ENCODE assay signal across 10 mouse cellular contexts in the genomic region with DNA sequence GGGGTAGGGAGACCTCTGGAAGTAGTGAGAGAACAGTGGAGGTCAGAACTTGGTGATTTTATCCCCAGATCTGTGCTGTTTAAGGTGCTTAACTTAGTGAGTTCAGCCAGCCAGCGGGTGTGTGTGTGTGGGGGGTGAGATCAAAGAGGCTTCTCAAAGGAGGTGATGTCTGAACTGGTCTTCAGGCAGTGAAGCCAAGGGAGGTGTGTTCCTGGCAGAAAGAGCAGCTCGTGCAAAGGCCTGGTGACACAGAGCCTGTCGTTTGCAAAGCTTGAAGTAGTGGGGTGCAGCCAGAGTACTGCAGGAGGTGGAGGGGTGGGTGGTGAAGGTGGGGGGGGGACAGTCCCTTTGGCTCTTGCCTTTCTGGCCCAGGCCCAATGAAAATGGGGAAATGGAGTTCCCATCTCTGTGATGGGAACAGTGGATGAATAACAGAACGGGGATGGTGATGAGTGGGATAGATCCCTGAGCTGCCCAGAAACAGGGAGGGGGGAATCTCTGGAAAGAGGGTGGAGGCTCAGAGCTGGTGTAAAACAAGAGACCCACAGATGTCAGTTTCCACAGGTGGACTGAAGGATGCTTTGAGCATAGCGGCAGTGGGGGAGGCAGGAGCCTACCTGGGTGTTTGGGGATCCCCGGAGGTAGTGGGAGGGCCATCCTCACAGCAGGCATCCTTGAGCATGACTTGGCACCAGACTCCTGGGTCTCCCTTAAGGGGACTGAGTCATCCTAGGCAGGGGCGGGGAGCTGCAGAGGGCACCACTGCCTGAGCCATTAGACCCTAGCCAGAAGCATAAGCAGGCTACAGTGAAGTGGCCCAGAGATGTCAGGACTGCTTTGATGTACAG. TPM values are rescaled to one million over a fixed set of nuclear protein-coding genes. Genes with fewer than 3 reads are reported as not detected.
DNase-seq lines count a peak whose midpoint lies in the region; ATAC-seq and TF ChIP-seq lines count a peak whose summit lies in the region.
"Had no signal": no experiment of that assay in that cellular context is flagged by ENCODE, and none has a peak within 500 bp of the region (broad histone marks: within the 10 kb centered on the region; RNA-seq: fewer than 3 reads in every experiment).

No protein-coding gene starts in this region.

- no peaks in the 10 kb centered on the region for H3K79me2 ChIP-seq in heart, adult 2 months (replicated peaks; ENCODE audit: control insufficient read depth, insufficient read depth, low read length)

- no peak for DNase-seq in midbrain, postnatal 0 days (ENCODE audit: low spot score)
- DNase-seq in midbrain, embryonic 10.5 days (ENCODE audit: low spot score) = no peak
- DNase-seq in adrenal gland, adult 8-10 months = peak; percentile 53
- DNase-seq in right cerebral cortex, postnatal 36 days (ENCODE audit: low spot score in 2 of 2) = peak; percentile 50 to 51
- DNase-seq in heart, adult 2 months = no peak
- DNase-seq: kidney, postnatal 10 days; liver, embryonic 13.5 days had no signal

- no peak for TF ChIP-seq CTCF in midbrain, postnatal 0 days (IDR thresholded peaks at IDR 0.05)
- no peak for TF ChIP-seq CTCF in heart, adult 2 months (IDR thresholded peaks at IDR 0.05)

- no peak for TF ChIP-seq POLR2A in heart, adult 2 months (IDR thresholded peaks at IDR 0.05; ENCODE audit: insufficient read depth, low read depth, low read length)

- 59% methylated on average over 7 of the region's 7 CpGs for WGBS in hindbrain, embryonic 13.5 days
- 58% methylated on average over 7 of the region's 7 CpGs for WGBS in hindbrain, embryonic 12.5 days
- 55% methylated on average over 7 of the region's 7 CpGs for WGBS in midbrain, postnatal 0 days
- WGBS in midbrain, embryonic 10.5 days = 68% methylated on average over 7 of the region's 7 CpGs
- 77% methylated on average over 7 of the region's 7 CpGs for WGBS in heart, adult 2 months

- no peaks in the 10 kb centered on the region for H3K9me3 ChIP-seq in hindbrain, embryonic 13.5 days
- no peaks in the 10 kb centered on the region for H3K9me3 ChIP-seq in hindbrain, embryonic 12.5 days (replicated peaks)
- no peaks in the 10 kb centered on the region for H3K9me3 ChIP-seq in midbrain, postnatal 0 days (ENCODE audit: low read length)
- H3K9me3 ChIP-seq in midbrain, embryonic 10.5 days (replicated peaks) = no peaks in the 10 kb centered on the region
- H3K9me3 ChIP-seq: embryonic facial prominence, embryonic 15.5 days; liver, embryonic 13.5 days had no signal

- H3K4me1 ChIP-seq in hindbrain, embryonic 13.5 days (replicated peaks) = peaks cover 38% of the 10 kb centered on the region
- H3K4me1 ChIP-seq in hindbrain, embryonic 12.5 days = peaks cover 26% of the 10 kb centered on the region
- H3K4me1 ChIP-seq in midbrain, postnatal 0 days (ENCODE audit: insufficient read depth, low read length) = peaks cover 6% of the 10 kb centered on the region; the same call in 1 of the 2 replicates
- H3K4me1 ChIP-seq in midbrain, embryonic 10.5 days = peaks cover 46% of the 10 kb centered on the region
- peaks cover 12% of the 10 kb centered on the region for H3K4me1 ChIP-seq in heart, adult 2 months (ENCODE audit: control insufficient read depth, insufficient read depth, low read length)

- ATAC-seq in hindbrain, embryonic 13.5 days (ENCODE audit: low FRiP score) = no peak
- no peak for ATAC-seq in hindbrain, embryonic 12.5 days (ENCODE audit: low FRiP score)
- no peak for ATAC-seq in midbrain, postnatal 0 days (ENCODE audit: low FRiP score)

- H3K27me3 ChIP-seq in hindbrain, embryonic 13.5 days = peaks cover 38% of the 10 kb centered on the region
- H3K27me3 ChIP-seq in hindbrain, embryonic 12.5 days = peaks cover 42% of the 10 kb centered on the region
- no peaks in the 10 kb centered on the region for H3K27me3 ChIP-seq in midbrain, postnatal 0 days (ENCODE audit: insufficient read depth, low read length)
- peaks cover 84% of the 10 kb centered on the region for H3K27me3 ChIP-seq in midbrain, embryonic 10.5 days (ENCODE audit: low read depth, poor library complexity, severe bottlenecking)
- no peaks in the 10 kb centered on the region for H3K27me3 ChIP-seq in heart, adult 2 months (ENCODE audit: control insufficient read depth, insufficient read depth, low read length)

- intact Hi-C loops in heart, adult 2 months (cut with DNase I) = no loop called here

- no peak overlapping the region for H3K4me3 ChIP-seq in hindbrain, embryonic 13.5 days
- H3K4me3 ChIP-seq in hindbrain, embryonic 12.5 days = no peak overlapping the region
- H3K4me3 ChIP-seq in midbrain, postnatal 0 days (ENCODE audit: low read depth, low read length) = no peak overlapping the region
- H3K4me3 ChIP-seq in midbrain, embryonic 10.5 days = no peak overlapping the region
- H3K4me3 ChIP-seq in heart, adult 2 months = no peak overlapping the region
- H3K4me3 ChIP-seq: embryonic facial prominence, embryonic 15.5 days; liver, embryonic 13.5 days had no signal

- H3K27ac ChIP-seq in hindbrain, embryonic 13.5 days = no peak overlapping the region
- no peak overlapping the region for H3K27ac ChIP-seq in hindbrain, embryonic 12.5 days
- H3K27ac ChIP-seq in midbrain, postnatal 0 days (ENCODE audit: low read depth, low read length) = no peak overlapping the region
- no peak overlapping the region for H3K27ac ChIP-seq in midbrain, embryonic 10.5 days (replicated peaks)
- H3K27ac ChIP-seq in heart, adult 2 months = no peak overlapping the region
- H3K27ac ChIP-seq: embryonic facial prominence, embryonic 15.5 days; liver, embryonic 13.5 days had no signal

- no peak overlapping the region for H3K4me2 ChIP-seq in hindbrain, embryonic 13.5 days
- no peak overlapping the region for H3K4me2 ChIP-seq in hindbrain, embryonic 12.5 days (replicated peaks)
- H3K4me2 ChIP-seq in midbrain, postnatal 0 days (ENCODE audit: low read depth, low read length, poor library complexity, severe bottlenecking) = no peak overlapping the region
- H3K4me2 ChIP-seq: embryonic facial prominence, embryonic 15.5 days; liver, embryonic 13.5 days had no signal

- peaks cover 5% of the 10 kb centered on the region; the same call in 1 of the 2 replicates for H3K36me3 ChIP-seq in hindbrain, embryonic 13.5 days
- no peaks in the 10 kb centered on the region for H3K36me3 ChIP-seq in hindbrain, embryonic 12.5 days
- H3K36me3 ChIP-seq in midbrain, postnatal 0 days (ENCODE audit: insufficient read depth, low read length) = peaks cover 4% of the 10 kb centered on the region; the same call in 1 of the 2 replicates
- H3K36me3 ChIP-seq in midbrain, embryonic 10.5 days = no peaks in the 10 kb centered on the region
- H3K36me3 ChIP-seq in heart, adult 2 months (ENCODE audit: control insufficient read depth, insufficient read depth, low read length) = no peaks in the 10 kb centered on the region
- H3K36me3 ChIP-seq: embryonic facial prominence, embryonic 15.5 days; liver, embryonic 13.5 days had no signal

- H3K9ac ChIP-seq in hindbrain, embryonic 13.5 days = peak overlapping the region; percentile 24; the same call in 1 of the 2 replicates
- no peak overlapping the region for H3K9ac ChIP-seq in hindbrain, embryonic 12.5 days
- H3K9ac ChIP-seq in midbrain, postnatal 0 days (replicated peaks; ENCODE audit: low read length, poor library complexity, severe bottlenecking) = 0 out of 2 replicates have a peak overlapping the region, but pooled peaks have one; percentile 36
- H3K9ac ChIP-seq in heart, adult 2 months (ENCODE audit: low read depth, low read length) = no peak overlapping the region
- H3K9ac ChIP-seq: embryonic facial prominence, embryonic 15.5 days; liver, embryonic 13.5 days had no signal

- TF ChIP-seq EP300 in heart, adult 2 months (IDR thresholded peaks at IDR 0.05; ENCODE audit: insufficient read depth, low read depth, low read length) = no peak

RNA-seq across cellular contexts. Expression of a gene that starts 2.4 kb away (rescaled TPM):
- polyA plus RNA-seq in hindbrain, embryonic 13.5 days (2015; fragmentation: Nextera tagmentation; extraction: Ambion mirVana) = 21.5 and 23.1 TPM in 2 replicates
- polyA plus RNA-seq in hindbrain, embryonic 12.5 days (2016; fragmentation: Nextera tagmentation; extraction: Ambion mirVana) = 13.3 and 13.6 TPM in 2 replicates
- 26.7 and 28.6 TPM in 2 replicates for total RNA-seq in midbrain, postnatal 0 days (2014; rRNA removed)
- 27.7 and 30.2 TPM in 2 replicates for polyA plus RNA-seq in midbrain, postnatal 0 days (2015; fragmentation: Nextera tagmentation; extraction: Ambion mirVana)
- polyA plus RNA-seq in midbrain, embryonic 10.5 days (2016; fragmentation: Nextera tagmentation; extraction: Ambion mirVana) = 5.4 and 7.5 TPM in 2 replicates
- 10 to 100 TPM in 2 of 4 experiments, 1 to 10 TPM in 2; 4.9 to 16.6 (median 10.8) TPM for total RNA-seq in adrenal gland, adult 8-10 months (2022)
- total RNA-seq in heart, adult 2 months (2021) = 1 to 10 TPM in 1 of 2 experiments, under 1 TPM in 1; 0.63 to 1.2 TPM
- 1.7 and 1.8 TPM in 2 replicates for polyA plus RNA-seq in heart, adult 2 months (2012; rRNA removed)

RNA-seq across cellular contexts. Expression of a gene that starts 22.3 kb away (rescaled TPM):
- polyA plus RNA-seq in hindbrain, embryonic 13.5 days (2015; fragmentation: Nextera tagmentation; extraction: Ambion mirVana) = 0.65 TPM in 2 replicates
- 0.81 and 1.2 TPM in 2 replicates for polyA plus RNA-seq in hindbrain, embryonic 12.5 days (2016; fragmentation: Nextera tagmentation; extraction: Ambion mirVana)
- total RNA-seq in midbrain, postnatal 0 days (2014; rRNA removed) = 0.42 and 0.55 TPM in 2 replicates
- 0.16 and 0.39 TPM in 2 replicates for polyA plus RNA-seq in midbrain, postnatal 0 days (2015; fragmentation: Nextera tagmentation; extraction: Ambion mirVana)
- 1.2 TPM in 2 replicates for polyA plus RNA-seq in midbrain, embryonic 10.5 days (2016; fragmentation: Nextera tagmentation; extraction: Ambion mirVana)
- under 1 TPM; 0.38 to 0.66 (median 0.46) TPM for total RNA-seq in adrenal gland, adult 8-10 months (2022)
- under 1 TPM; 0.21 to 0.86 TPM for total RNA-seq in heart, adult 2 months (2021)
- 0.76 and 0.91 TPM in 2 replicates for polyA plus RNA-seq in heart, adult 2 months (2012; rRNA removed)

RNA-seq across cellular contexts. Expression of a gene that starts 26.4 kb away (rescaled TPM):
- 12.5 and 13.1 TPM in 2 replicates for polyA plus RNA-seq in hindbrain, embryonic 13.5 days (2015; fragmentation: Nextera tagmentation; extraction: Ambion mirVana)
- polyA plus RNA-seq in hindbrain, embryonic 12.5 days (2016; fragmentation: Nextera tagmentation; extraction: Ambion mirVana) = 13.4 and 13.5 TPM in 2 replicates
- 7.2 and 11.7 TPM in 2 replicates for total RNA-seq in midbrain, postnatal 0 days (2014; rRNA removed)
- polyA plus RNA-seq in midbrain, postnatal 0 days (2015; fragmentation: Nextera tagmentation; extraction: Ambion mirVana) = 6.1 and 7.9 TPM in 2 replicates
- 11.7 and 12.2 TPM in 2 replicates for polyA plus RNA-seq in midbrain, embryonic 10.5 days (2016; fragmentation: Nextera tagmentation; extraction: Ambion mirVana)
- total RNA-seq in adrenal gland, adult 8-10 months (2022) = 10 to 100 TPM; 11.7 to 19.3 (median 14.4) TPM
- 1 to 10 TPM; 5.6 to 5.7 TPM for total RNA-seq in heart, adult 2 months (2021)
- polyA plus RNA-seq in heart, adult 2 months (2012; rRNA removed) = 2.0 and 4.2 TPM in 2 replicates

Comparison
In these comparisons a context has a peak if more than half of its experiments do, and no peak if none do; other contexts are left out.
1. H3K9ac ChIP-seq: peak in hindbrain, embryonic 13.5 days (single experiment) and midbrain, postnatal 0 days (single experiment); none in hindbrain, embryonic 12.5 days (single experiment) and heart, adult 2 months (single experiment).
2. DNase-seq: peak in adrenal gland, adult 8-10 months (single experiment) and right cerebral cortex, postnatal 36 days (2 of 2); none in midbrain, postnatal 0 days (single experiment), midbrain, embryonic 10.5 days (single experiment) and heart, adult 2 months (0 of 2).